Mouse (Mus musculus) spleen, adult 2 months (tissue): Measurements from ENCODE around the gene Rhoc.

Source experiments
- CTCF ChIP-seq: fragments of 200-500 bp; IDR thresholded peaks from 2 replicates; pipeline ENCODE4 v1.5.1; 2011; ENCODE audit warnings: mild to moderate bottlenecking, inconsistent platforms; ENCODE audit not compliant: insufficient read depth, insufficient read length, insufficient replicate concordance; ENCODE audit errors: extremely low read depth
- POLR2A ChIP-seq: fragments of 200-500 bp; IDR thresholded peaks from 2 replicates; pipeline ENCODE4 v1.6.1; 2011; ENCODE audit warnings: low read depth, low read length, inconsistent platforms

DNA sequence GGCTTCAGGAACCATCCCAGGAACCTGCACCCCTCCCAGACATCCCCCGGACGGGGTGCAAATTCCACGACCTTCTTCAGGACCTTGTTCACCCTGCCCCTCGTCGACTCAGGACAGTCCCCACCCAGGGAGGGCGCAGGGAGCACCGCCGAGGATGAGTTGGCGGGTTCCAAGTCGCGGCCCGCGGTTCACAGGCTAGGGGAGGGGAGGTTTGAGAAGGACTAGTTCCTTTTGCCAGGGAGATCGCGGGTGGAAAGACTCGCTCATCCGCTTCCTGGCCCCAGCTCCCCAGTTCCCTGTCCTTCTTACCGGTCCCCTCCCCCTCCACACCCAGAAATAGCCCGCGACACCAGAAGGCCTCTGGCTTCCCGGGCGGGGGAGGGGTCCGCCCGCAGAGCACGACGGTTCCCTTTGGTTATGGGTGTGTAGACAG, 6.7 kb upstream of the Rhoc start, which contains the start of gene Fam19a3:
- TF ChIP-seq CTCF (no peak), POLR2A (no peak)
